Mouse (Mus musculus) lung, embryonic 15.5 days (tissue): Measurements from ENCODE around the gene Chst12. TPM values are rescaled to one million over a fixed set of nuclear protein-coding genes. Genes with fewer than 3 reads are reported as not detected.

Experiments
- polyA plus RNA-seq: library from polyadenylated mRNA; unstranded; fragments of >200 nt; fragmentation: Nextera tagmentation; extraction: Ambion mirVana; gene quantifications from 2 replicates; pipeline ENCODE4 v1.2.1, GENCODE M21; 2015

Gene Chst12
- polyA plus RNA-seq, 1 experiment from 2014 or later: 21.4 TPM

Other genes with a start within 250 kb of the Chst12 start
- 57.0 and 61.3 TPM in 2 replicates for gene Mad1l1, start 184.0 kb upstream of the Chst12 start, polyA plus RNA-seq
- 55.2 and 56.8 TPM in 2 replicates for gene Nudt1, start 183.9 kb upstream of the Chst12 start, polyA plus RNA-seq
- 18.0 and 21.7 TPM in 2 replicates for gene Mrm2, start 173.7 kb upstream of the Chst12 start, polyA plus RNA-seq
- gene Snx8, start 116.3 kb upstream of the Chst12 start, polyA plus RNA-seq: 17.8 and 19.9 TPM in 2 replicates
- gene Eif3b, start 86.2 kb upstream of the Chst12 start, polyA plus RNA-seq: 115 and 129 TPM in 2 replicates
- gene Gm4869, start 59.9 kb upstream of the Chst12 start, polyA plus RNA-seq: 0.06 TPM in 1 of 2 replicates, not detected in the other
- gene Grifin, start 59.5 kb downstream of the Chst12 start, polyA plus RNA-seq: 0.28 TPM in 1 of 2 replicates, not detected in the other
- gene Lfng, start 101.8 kb downstream of the Chst12 start, polyA plus RNA-seq: 22.5 and 27.8 TPM in 2 replicates
- 38.0 and 39.1 TPM in 2 replicates for gene Ttyh3, start 143.5 kb downstream of the Chst12 start, polyA plus RNA-seq
- 21.9 and 22.3 TPM in 2 replicates for gene Iqce, start 196.8 kb downstream of the Chst12 start, polyA plus RNA-seq
- gene Brat1, start 199.5 kb downstream of the Chst12 start, polyA plus RNA-seq: 22.6 and 24.2 TPM in 2 replicates
- 1.2 and 1.3 TPM in 2 replicates for gene Amz1, start 218.6 kb downstream of the Chst12 start, polyA plus RNA-seq